Mouse (Mus musculus): Measurements from ENCODE around the gene Siva1. TPM values are rescaled to one million over a fixed set of nuclear protein-coding genes. Genes with fewer than 3 reads are reported as not detected.

Siva1 gene
- polyA plus RNA-seq, 1 experiment from 2014 or later, result 178 TPM

DNA sequence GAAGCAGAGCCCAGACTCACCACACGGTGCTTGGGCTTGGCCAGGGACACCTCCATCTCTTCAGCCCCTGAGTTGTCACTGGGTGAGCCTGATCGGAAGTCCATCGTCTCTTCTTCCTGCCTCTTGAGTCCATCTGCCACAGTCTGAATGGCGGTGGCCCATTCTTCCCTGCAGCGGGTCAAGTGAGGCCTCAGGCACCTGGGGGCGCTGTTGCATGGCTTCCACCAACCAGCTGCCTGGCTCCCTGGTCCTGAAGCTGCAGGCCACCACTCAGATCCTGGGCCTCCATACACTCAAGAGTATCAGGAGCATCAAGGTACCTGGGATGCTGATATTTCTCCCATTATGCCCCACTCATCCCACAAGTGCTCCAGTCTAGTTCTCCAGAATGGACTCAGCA is 14.6 kb downstream of the Siva1 start:
- DNase-seq (ENCODE audit: low spot score), result peak; percentile 52
- H3K4me3 ChIP-seq (ENCODE audit: low read depth, low read length), result no peak overlapping the region
- no peak overlapping the region for H3K27ac ChIP-seq (ENCODE audit: low read depth, low read length)
- no peak overlapping the region for H3K4me2 ChIP-seq (replicated peaks; ENCODE audit: low read depth, low read length)
- no peaks in the 10 kb centered on the region for H3K9me3 ChIP-seq (ENCODE audit: control insufficient read depth, low read length)
- H3K36me3 ChIP-seq (ENCODE audit: control insufficient read depth, insufficient read depth, low read length), result peaks cover 24% of the 10 kb centered on the region
- 89% methylated on average over 6 of the region's 6 CpGs for whole genome bisulfite sequencing
- peaks cover 29% of the 10 kb centered on the region for H3K4me1 ChIP-seq (replicated peaks; ENCODE audit: control insufficient read depth, insufficient read depth, low read length)
- ATAC-seq (ENCODE audit: low FRiP score), result no peak
- H3K9ac ChIP-seq (ENCODE audit: low read depth, low read length), result no peak overlapping the region
- no peaks in the 10 kb centered on the region for H3K27me3 ChIP-seq (ENCODE audit: control insufficient read depth, insufficient read depth, low read length)

GRCm38 (mm10) chr12:112660576-112661326 is 16.3 kb downstream of the Siva1 start:
- ATAC-seq (ENCODE audit: low FRiP score) (peak; percentile 51), DNase-seq (ENCODE audit: low spot score) (peak; percentile 79)
- Histone ChIP-seq H3K4me1 (replicated peaks; ENCODE audit: control insufficient read depth, insufficient read depth, low read length) (peaks cover 42% of the 10 kb centered on the region), H3K4me3 (ENCODE audit: low read depth, low read length) (no peak overlapping the region), H3K9me3 (ENCODE audit: control insufficient read depth, low read length) (no peaks in the 10 kb centered on the region), H3K27me3 (ENCODE audit: control insufficient read depth, insufficient read depth, low read length) (no peaks in the 10 kb centered on the region), H3K36me3 (ENCODE audit: control insufficient read depth, insufficient read depth, low read length) (peaks cover 24% of the 10 kb centered on the region), H3K27ac (ENCODE audit: low read depth, low read length) (peak overlapping the region; percentile 87), H3K9ac (ENCODE audit: low read depth, low read length) (peak overlapping the region; percentile 40; the same call in 1 of the 2 replicates), H3K4me2 (replicated peaks; ENCODE audit: low read depth, low read length) (no peak overlapping the region)
- 34% methylated on average over 5 of the region's 5 CpGs for WGBS

GRCm38 (mm10) chr12:112661327-112661605 is 16.8 kb downstream of the Siva1 start:
- peaks cover 24% of the 10 kb centered on the region for H3K36me3 ChIP-seq (ENCODE audit: control insufficient read depth, insufficient read depth, low read length)
- peaks cover 47% of the 10 kb centered on the region for H3K4me1 ChIP-seq (replicated peaks; ENCODE audit: control insufficient read depth, insufficient read depth, low read length)
- no peak overlapping the region for H3K4me3 ChIP-seq (ENCODE audit: low read depth, low read length)
- H3K4me2 ChIP-seq (replicated peaks; ENCODE audit: low read depth, low read length), result no peak overlapping the region
- ATAC-seq (ENCODE audit: low FRiP score) (no peak), DNase-seq (ENCODE audit: low spot score) (no peak)
- peak overlapping the region; percentile 87 for H3K27ac ChIP-seq (ENCODE audit: low read depth, low read length)
- peak overlapping the region; percentile 40; the same call in 1 of the 2 replicates for H3K9ac ChIP-seq (ENCODE audit: low read depth, low read length)
- WGBS, result 81% methylated on average over 3 of the region's 3 CpGs
- H3K9me3 ChIP-seq (ENCODE audit: control insufficient read depth, low read length), result no peaks in the 10 kb centered on the region
- no peaks in the 10 kb centered on the region for H3K27me3 ChIP-seq (ENCODE audit: control insufficient read depth, insufficient read depth, low read length)

GRCm38 (mm10) chr12:112661851-112662250 is 17.4 kb downstream of the Siva1 start:
- peak overlapping the region; percentile 20; the same call in 1 of the 2 replicates for H3K9ac ChIP-seq (ENCODE audit: low read depth, low read length)
- no peaks in the 10 kb centered on the region for H3K27me3 ChIP-seq (ENCODE audit: control insufficient read depth, insufficient read depth, low read length)
- DNase-seq (ENCODE audit: low spot score) (no peak), ATAC-seq (ENCODE audit: low FRiP score) (no peak)
- H3K9me3 ChIP-seq (ENCODE audit: control insufficient read depth, low read length), result no peaks in the 10 kb centered on the region
- WGBS, result 80% methylated on average over 9 of the region's 9 CpGs
- H3K36me3 ChIP-seq (ENCODE audit: control insufficient read depth, insufficient read depth, low read length), result peaks cover 23% of the 10 kb centered on the region
- H3K27ac ChIP-seq (ENCODE audit: low read depth, low read length), result peak overlapping the region; percentile 87
- H3K4me1 ChIP-seq (replicated peaks; ENCODE audit: control insufficient read depth, insufficient read depth, low read length), result peaks cover 52% of the 10 kb centered on the region
- no peak overlapping the region for H3K4me2 ChIP-seq (replicated peaks; ENCODE audit: low read depth, low read length)
- H3K4me3 ChIP-seq (ENCODE audit: low read depth, low read length), result no peak overlapping the region

DNA sequence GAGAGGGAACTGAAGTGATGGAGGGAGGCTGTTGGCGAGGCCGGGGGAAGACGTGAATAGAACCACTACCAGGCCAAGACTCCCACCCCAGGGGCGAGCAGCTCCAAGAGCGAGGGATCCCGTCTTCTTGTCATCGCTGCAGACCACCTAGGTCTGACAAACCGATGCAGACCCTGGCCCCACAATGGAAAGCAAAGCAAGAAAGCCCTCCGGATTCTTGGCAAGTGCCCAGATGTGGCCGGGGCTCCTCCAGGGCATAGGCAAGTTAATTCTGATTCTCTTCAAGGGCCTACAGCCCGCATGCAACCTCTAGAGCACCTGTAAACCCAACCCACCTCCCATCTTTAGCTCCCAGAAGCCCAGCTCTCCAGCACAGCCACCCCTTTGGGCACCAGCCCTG is 18.8 kb downstream of the Siva1 start:
- WGBS, result 86% methylated on average over 11 of the region's 11 CpGs
- 0 out of 2 replicates have a peak overlapping the region, but pooled peaks have one; percentile 21 for H3K4me2 ChIP-seq (replicated peaks; ENCODE audit: low read depth, low read length)

DNA sequence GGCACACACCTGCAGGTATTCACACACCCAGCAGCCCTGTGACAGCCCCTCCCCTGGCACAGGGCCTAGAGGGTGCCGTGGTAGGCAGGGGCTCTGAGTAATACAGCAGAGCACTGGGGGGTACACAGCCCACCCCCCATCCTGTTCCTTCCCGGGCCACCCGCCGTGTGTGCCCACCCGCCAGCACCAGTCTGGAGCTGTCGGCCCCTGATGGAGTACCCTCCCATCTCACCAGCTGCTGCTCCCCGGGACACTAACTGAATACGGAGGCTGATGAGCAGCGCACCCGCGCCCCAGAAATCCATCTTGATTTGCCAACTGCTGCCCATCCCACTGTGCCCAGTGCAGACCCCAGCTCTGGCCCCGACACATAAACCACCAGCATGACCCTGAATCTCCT is 19.2 kb downstream of the Siva1 start:
- Histone ChIP-seq H3K36me3 (ENCODE audit: control insufficient read depth, insufficient read depth, low read length) (peaks cover 17% of the 10 kb centered on the region), H3K4me3 (ENCODE audit: low read depth, low read length) (no peak overlapping the region), H3K4me1 (replicated peaks; ENCODE audit: control insufficient read depth, insufficient read depth, low read length) (peaks cover 52% of the 10 kb centered on the region), H3K4me2 (replicated peaks; ENCODE audit: low read depth, low read length) (peak overlapping the region; percentile 21; the same call in 1 of the 2 replicates), H3K9ac (ENCODE audit: low read depth, low read length) (peak overlapping the region; percentile 55; the same call in 1 of the 2 replicates), H3K27me3 (ENCODE audit: control insufficient read depth, insufficient read depth, low read length) (no peaks in the 10 kb centered on the region), H3K27ac (ENCODE audit: low read depth, low read length) (peak overlapping the region; percentile 93), H3K9me3 (ENCODE audit: control insufficient read depth, low read length) (no peaks in the 10 kb centered on the region)
- DNase-seq (ENCODE audit: low spot score) (no peak), ATAC-seq (ENCODE audit: low FRiP score) (peak; percentile 12; the same call in 1 of the 2 replicates)
- WGBS, result 74% methylated on average over 12 of the region's 12 CpGs

More for the DNA sequence above, 18.8 kb downstream of the Siva1 start:
- Histone ChIP-seq H3K4me1 (replicated peaks; ENCODE audit: control insufficient read depth, insufficient read depth, low read length) (peaks cover 52% of the 10 kb centered on the region), H3K9ac (ENCODE audit: low read depth, low read length) (peak overlapping the region; percentile 55; the same call in 1 of the 2 replicates), H3K27me3 (ENCODE audit: control insufficient read depth, insufficient read depth, low read length) (no peaks in the 10 kb centered on the region), H3K4me3 (ENCODE audit: low read depth, low read length) (no peak overlapping the region), H3K27ac (ENCODE audit: low read depth, low read length) (peak overlapping the region; percentile 93), H3K36me3 (ENCODE audit: control insufficient read depth, insufficient read depth, low read length) (peaks cover 17% of the 10 kb centered on the region), H3K9me3 (ENCODE audit: control insufficient read depth, low read length) (no peaks in the 10 kb centered on the region)
- no peak for ATAC-seq (ENCODE audit: low FRiP score)
- DNase-seq (ENCODE audit: low spot score), result no peak

GRCm38 (mm10) chr12:112664124-112664523 is 19.6 kb downstream of the Siva1 start:
- peaks cover 18% of the 10 kb centered on the region for H3K36me3 ChIP-seq (ENCODE audit: control insufficient read depth, insufficient read depth, low read length)
- peaks cover 52% of the 10 kb centered on the region for H3K4me1 ChIP-seq (replicated peaks; ENCODE audit: control insufficient read depth, insufficient read depth, low read length)
- peak overlapping the region; percentile 93 for H3K27ac ChIP-seq (ENCODE audit: low read depth, low read length)
- H3K4me2 ChIP-seq (replicated peaks; ENCODE audit: low read depth, low read length), result no peak overlapping the region; the same call in 1 of the 2 replicates
- no peaks in the 10 kb centered on the region for H3K9me3 ChIP-seq (ENCODE audit: control insufficient read depth, low read length)
- DNase-seq (ENCODE audit: low spot score), result peak; percentile 64
- WGBS, result 27% methylated on average over 2 of the region's 2 CpGs
- peak overlapping the region; percentile 55; the same call in 1 of the 2 replicates for H3K9ac ChIP-seq (ENCODE audit: low read depth, low read length)
- H3K27me3 ChIP-seq (ENCODE audit: control insufficient read depth, insufficient read depth, low read length), result no peaks in the 10 kb centered on the region
- no peak overlapping the region for H3K4me3 ChIP-seq (ENCODE audit: low read depth, low read length)
- peak; percentile 59 for ATAC-seq (ENCODE audit: low FRiP score)

DNA sequence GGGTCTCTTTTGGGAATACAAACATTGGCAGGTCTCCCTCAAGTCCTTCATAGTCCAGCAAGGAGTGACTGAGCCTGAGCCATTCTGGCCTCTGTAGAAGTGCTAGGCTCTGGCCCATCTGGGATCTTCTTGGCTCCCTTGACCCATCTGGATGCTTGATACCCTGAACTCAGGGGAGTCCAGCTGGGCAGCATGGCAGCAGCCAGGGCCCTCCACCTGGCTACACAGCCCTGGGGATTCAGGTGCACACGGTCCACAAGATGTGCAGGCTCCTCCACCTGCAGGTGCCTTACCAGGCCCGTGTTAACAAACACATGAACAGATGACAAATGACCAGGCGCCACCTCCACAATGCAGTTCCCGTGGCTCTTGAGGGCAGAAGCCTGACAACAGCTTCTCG is 20.2 kb downstream of the Siva1 start:
- Histone ChIP-seq H3K4me1 (replicated peaks; ENCODE audit: control insufficient read depth, insufficient read depth, low read length) (peaks cover 52% of the 10 kb centered on the region), H3K9ac (ENCODE audit: low read depth, low read length) (peak overlapping the region; percentile 49; the same call in 1 of the 2 replicates), H3K9me3 (ENCODE audit: control insufficient read depth, low read length) (no peaks in the 10 kb centered on the region), H3K4me2 (replicated peaks; ENCODE audit: low read depth, low read length) (no peak overlapping the region), H3K27me3 (ENCODE audit: control insufficient read depth, insufficient read depth, low read length) (no peaks in the 10 kb centered on the region), H3K4me3 (ENCODE audit: low read depth, low read length) (no peak overlapping the region), H3K36me3 (ENCODE audit: control insufficient read depth, insufficient read depth, low read length) (peaks cover 22% of the 10 kb centered on the region), H3K27ac (ENCODE audit: low read depth, low read length) (peak overlapping the region; percentile 93)
- ATAC-seq (ENCODE audit: low FRiP score) (0 out of 2 replicates have a peak, but pooled peaks have one; percentile 0), DNase-seq (ENCODE audit: low spot score) (no peak)
- 65% methylated on average over 5 of the region's 5 CpGs for WGBS

- peaks cover 53% of the 10 kb centered on the region for H3K4me1 ChIP-seq (replicated peaks; ENCODE audit: control insufficient read depth, insufficient read depth, low read length)
- peak; percentile 60 for DNase-seq (ENCODE audit: low spot score)
These were observed 21.0 kb downstream of the Siva1 start for GRCm38 (mm10) chr12:112665445-112665844.

More at GRCm38 (mm10) chr12:112665445-112665844, 21.0 kb downstream of the Siva1 start:
- Histone ChIP-seq H3K9me3 (ENCODE audit: control insufficient read depth, low read length) (no peaks in the 10 kb centered on the region), H3K27ac (ENCODE audit: low read depth, low read length) (peak overlapping the region; percentile 93), H3K27me3 (ENCODE audit: control insufficient read depth, insufficient read depth, low read length) (no peaks in the 10 kb centered on the region), H3K4me2 (replicated peaks; ENCODE audit: low read depth, low read length) (no peak overlapping the region), H3K9ac (ENCODE audit: low read depth, low read length) (peak overlapping the region; percentile 49), H3K36me3 (ENCODE audit: control insufficient read depth, insufficient read depth, low read length) (peaks cover 26% of the 10 kb centered on the region), H3K4me3 (ENCODE audit: low read depth, low read length) (no peak overlapping the region)
- WGBS, result 63% methylated on average over 18 of the region's 18 CpGs
- peak; percentile 21; the same call in 1 of the 2 replicates for ATAC-seq (ENCODE audit: low FRiP score)
